Mouse (Mus musculus) spleen, adult 18-20 months (tissue): Measurements from ENCODE around the gene Fbl.
"Not testable (repeated sequence)": the region's sequence is repeated elsewhere in the genome, so short reads cannot be mapped to it uniquely, and the experiment has no call there.

Experiments
- DNase-seq, 2 experiments: peaks; one replicate each; pipeline ENCODE4 v3.0.0; 2022; ENCODE audit warnings: mixed read lengths in 2 of 2

Gene Fbl

DNA sequence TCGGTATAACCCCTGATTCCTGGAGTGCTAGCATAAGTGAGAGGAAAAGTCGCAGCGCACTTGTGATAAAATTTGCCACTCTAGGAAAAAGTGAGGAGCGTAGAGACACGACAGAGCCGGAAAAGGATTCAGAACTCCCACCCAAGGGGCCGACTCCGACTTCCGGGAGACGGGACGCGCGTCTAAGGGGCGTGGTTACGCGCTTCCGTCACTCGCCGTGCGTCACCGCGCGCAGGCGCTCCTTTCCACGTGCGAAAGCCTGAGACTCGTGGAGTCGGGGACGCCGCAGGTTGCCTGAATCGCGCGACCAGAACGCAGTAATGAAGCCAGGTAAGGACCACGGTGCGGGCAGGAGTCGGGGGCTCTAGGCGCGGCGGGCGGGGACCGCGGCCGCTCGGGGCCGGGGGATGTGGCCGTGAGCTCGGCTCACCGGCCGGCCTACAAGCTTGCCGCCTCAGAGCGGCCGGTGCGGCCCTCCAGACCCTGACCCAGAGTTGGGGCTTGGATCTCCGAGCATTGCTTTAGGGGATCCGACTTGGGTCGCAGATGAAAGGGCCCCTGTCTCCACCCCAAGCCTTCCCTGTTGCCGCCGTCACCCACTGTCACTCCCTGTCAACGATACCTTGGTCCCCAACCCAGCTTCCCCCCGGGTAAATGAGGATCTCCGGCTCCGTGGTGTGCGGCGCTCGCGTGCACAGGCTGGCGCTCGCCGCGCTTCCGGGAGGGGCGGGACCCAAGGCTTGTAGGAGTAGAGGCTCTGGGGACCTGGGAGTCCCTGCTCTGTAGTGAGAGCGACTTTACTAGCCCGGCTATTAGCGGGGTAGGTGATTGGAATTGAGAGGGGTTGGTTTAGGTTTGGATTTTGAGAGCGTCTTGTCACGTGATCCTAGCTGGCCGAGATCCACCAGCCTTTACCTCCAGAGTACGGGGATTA, at the start of gene Fbl:
Fbl (plus strand) TSS at position 222 of the 934 bp plus-strand sequence.
- peak; percentile 82 to 90 for DNase-seq

- DNase-seq = no peak
Measured at GRCm38 (mm10) chr7:28129166-28129565, 40.3 kb upstream of the Fbl start, which contains the start of gene 9530053A07Rik. TSS of gene 9530053A07Rik (plus strand) at chr7:28129466.

GRCm38 (mm10) chr7:28137613-28138012, 31.9 kb upstream of the Fbl start:
- DNase-seq = no peak

DNA sequence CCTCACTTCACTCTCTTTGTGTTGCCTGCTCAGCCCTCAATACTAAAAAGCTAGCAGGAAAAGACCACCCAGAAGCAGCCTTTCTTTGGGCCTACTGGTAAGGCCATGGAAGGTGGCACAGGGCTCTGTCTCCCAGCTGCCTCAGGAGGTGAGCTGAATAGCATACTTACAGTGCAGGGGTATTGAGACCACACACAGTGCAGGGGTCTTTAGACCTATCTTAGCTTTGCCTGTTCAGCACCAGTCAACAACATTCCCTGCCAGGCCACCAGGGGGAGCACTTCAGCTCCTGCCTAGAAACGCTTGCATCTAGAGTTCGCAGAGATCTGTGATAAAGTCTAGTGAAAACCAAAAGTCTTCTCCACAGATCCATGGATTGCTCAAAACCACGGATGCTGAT, 21.2 kb upstream of the Fbl start:
- DNase-seq = peak; percentile 30 to 65

GRCm38 (mm10) chr7:28149841-28150240, 19.7 kb upstream of the Fbl start:
- DNase-seq = no peak

DNA sequence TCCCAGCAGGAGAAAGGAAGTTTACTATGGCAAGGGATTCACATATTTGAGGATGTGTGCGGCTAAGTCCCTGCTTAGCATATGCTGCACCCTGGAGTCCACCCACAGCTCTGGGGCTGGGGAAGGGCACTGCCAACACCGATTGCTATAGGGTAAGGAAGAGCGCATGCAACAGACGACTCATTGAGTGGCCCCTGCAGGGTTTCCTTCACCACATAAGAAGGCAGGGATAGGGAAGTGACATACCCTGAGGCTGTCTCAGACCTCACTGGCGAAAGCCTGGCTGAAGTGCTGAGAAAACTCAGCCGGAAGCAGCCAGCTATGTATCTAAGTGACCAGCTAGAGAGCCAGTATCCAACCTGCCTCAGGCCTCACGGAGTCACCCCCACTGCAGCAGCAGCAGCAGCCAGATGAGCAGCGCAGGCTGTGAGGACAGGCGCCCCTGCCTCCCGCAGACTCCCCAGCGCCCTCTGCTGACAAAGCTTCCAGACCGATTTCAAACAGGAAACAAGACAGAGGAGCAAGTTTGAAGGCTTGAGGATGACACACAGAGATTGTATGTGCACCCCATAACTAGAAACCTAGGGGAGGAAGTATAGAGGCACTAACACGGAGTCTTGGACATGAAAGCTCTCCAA, 17.8 kb upstream of the Fbl start:
- peak in 1 of 2 experiments; percentile 42 for DNase-seq

DNA sequence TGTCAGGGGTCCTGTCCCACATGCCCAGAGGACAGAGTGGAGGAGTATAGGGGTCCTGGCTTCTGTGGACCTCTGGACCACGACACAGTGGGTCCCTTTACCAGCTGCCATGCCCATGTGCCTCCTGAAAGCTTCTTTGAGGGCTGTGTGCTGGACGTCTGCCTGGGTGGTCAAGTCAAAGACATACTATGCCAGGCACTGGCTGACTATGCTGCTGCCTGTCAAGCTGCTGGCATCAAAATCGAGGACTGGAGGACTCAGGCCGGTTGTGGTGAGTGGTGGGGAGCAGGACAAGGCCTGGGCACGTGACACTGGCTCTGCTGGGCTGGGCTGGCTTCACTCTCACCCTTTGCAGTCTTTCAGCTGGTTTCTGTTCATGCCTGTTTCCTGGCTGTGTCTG, 15.9 kb upstream of the Fbl start:
- DNase-seq = not testable (repeated sequence)

- no peak for DNase-seq
Measured at GRCm38 (mm10) chr7:28159292-28159691, 10.2 kb upstream of the Fbl start.

GRCm38 (mm10) chr7:28159893-28160292, 9.6 kb upstream of the Fbl start:
- no peak for DNase-seq

DNA sequence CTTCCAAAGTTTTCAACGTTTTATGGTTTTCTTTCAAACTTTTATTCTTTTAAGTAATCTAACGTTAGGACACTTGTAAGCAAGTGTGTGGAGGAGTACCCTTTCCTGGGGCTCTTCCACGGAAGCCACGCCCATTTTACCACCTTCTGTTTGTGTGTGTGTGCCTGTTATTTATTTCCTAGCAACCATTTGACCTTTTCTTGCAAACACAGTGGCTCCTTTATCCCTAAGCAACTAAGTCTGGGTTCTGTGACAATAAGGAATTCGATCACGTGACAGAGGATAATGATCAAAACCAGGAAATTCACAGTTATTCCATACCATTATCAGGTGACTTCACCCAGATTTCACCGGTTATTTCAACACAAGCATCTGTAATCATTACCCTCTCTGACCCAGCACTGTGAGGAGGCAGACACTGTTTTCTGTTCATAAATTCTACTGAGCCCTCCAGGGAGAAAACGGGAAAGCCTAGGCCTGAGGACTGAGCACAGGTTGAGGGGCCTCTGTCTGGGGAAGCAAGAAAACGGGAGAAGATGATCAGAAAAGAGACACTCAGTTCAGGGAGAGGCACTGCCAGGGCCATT, 8.3 kb upstream of the Fbl start:
- no peak for DNase-seq

DNA sequence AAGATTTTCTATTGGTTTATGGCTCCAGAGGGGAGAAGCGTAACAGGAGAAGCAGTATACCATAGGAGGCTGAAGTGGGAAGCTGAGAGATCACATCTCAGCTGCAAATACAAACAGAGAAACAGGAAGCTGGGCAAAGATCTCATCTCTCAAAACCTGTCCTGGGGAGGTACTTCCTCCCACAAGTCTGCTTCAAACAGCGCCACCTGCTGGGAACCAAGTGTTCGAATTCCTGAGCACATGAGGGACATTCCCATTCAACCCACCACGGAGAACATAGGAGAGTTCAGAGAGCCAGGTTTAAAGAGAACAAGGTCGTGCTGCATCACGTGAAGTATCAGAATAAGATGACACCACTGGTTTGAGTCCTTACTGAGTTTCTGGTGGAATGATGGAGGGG, 4.1 kb upstream of the Fbl start:
- no peak for DNase-seq

DNA sequence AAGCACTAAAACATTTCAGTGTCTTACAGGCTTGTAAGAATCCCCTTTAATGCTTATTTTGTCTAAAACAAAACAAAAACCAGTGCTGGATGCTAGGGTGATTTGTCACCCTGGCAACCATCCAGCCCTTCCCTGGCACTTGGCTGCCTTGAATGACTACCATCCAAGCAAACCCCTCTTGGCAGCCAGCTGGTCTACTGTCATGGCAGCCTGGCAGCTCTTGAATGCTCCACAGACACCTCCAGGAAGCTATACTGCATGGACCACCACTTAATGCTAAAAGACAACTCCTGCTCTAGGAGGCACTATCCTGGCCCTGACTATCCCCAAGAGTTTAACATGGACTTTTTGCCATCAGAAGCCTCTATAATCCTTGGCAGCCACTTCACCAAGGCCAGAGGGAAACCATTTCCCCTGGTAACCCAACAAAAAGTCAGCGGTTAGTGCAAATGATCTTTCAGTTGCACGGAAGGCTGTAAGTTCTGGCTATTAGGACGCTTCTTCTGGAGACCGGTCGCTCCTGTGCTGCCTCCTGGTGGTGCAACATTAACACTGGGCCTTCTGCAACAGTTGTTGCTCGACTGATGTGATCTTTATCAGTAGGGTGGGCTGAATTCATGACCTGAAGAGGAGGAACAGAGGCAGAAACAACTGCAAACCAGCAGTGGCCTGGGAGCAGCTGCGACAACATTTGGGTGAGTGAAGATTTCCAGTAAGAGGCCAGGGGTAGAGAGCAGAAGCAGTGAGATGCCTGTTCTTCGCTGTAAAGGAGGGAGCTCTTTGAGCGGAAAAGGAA, 992 bp upstream of the Fbl start:
- DNase-seq = peak; percentile 53 to 65

- DNase-seq = no peak
Measured at GRCm38 (mm10) chr7:28175358-28175757, 5.8 kb downstream of the Fbl start.

GRCm38 (mm10) chr7:28179228-28179627, 9.7 kb downstream of the Fbl start, which contains the start of gene Dyrk1b:
TSS of gene Dyrk1b (plus strand) at chr7:28179469.
- peak; percentile 98 to 99 for DNase-seq

DNA sequence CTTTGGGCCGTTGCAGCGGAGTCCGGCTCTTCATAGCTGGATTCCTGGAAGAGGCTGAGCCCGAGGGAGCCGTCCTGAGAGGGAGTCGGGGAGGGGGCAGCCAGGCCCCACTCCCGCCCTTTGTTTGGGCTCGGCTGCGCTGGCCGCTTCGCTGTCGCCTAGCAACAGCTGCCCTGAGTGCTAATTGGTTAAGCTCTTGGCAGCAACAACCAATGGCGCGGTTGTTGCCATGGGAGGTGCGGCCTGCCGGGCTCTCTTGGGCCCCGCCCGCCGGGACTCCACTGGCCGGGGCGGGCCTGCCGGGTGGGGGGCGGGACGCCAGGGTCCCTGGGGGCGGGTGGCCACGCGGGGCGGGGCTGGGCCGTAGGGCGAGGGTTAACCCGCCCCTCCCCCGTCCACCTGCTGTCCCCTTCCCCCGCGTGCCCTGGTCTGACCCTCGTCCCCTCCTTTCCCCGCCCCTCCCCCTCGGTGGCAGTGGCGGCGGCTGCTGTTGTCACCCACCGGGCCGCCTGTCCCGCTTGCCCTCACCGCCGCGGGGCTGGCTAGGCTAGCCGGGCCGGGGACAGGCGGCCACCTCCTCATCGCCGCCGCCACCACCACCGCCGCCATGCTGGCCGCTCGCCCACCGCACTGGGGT, 10.3 kb downstream of the Fbl start:
- DNase-seq = peak; percentile 87 to 88

- no peak for DNase-seq
Measured at GRCm38 (mm10) chr7:28180890-28181289, 11.4 kb downstream of the Fbl start.

- no peak for DNase-seq
Measured at GRCm38 (mm10) chr7:28181376-28181775, 11.9 kb downstream of the Fbl start.

- no peak for DNase-seq
Measured at GRCm38 (mm10) chr7:28182320-28182719, 12.8 kb downstream of the Fbl start.

DNA sequence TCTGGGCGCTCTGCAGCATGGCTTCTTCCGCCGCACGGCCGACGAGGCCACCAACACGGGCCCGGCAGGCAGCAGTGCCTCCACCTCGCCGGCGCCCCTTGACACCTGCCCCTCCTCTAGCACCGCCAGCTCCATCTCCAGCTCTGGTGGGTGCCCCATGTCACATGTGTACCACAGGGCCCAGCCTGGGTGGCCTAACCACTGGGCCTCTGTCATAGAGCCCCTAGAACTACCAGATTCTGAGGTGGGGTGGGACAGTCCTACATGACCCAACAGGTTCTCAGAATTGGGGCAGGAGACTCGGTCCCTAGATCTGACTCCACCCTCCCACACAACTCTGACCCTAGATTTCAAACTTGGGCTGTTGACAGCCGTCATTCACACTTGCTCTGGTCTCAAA, 16.4 kb downstream of the Fbl start:
- DNase-seq = no peak

DNA sequence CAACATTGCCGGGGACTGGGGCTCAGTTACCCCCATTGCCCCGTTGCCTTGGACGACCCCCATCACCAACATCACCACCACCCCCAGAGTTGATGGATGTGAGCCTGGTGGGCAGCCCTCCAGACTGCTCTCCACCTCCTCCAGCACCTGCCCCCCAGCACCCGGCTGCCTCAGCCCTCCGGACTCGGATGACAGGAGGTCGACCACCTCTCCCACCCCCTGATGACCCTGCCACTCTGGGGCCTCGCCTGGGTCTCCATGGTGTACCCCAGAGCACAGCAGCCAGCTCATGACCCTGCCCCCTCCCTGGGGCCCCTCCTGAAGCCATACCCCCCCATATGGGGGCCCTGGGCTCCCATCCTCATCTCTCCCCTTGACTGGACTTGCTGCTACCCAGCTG, 17.1 kb downstream of the Fbl start:
- no peak for DNase-seq

GRCm38 (mm10) chr7:28191489-28191888, 22.0 kb downstream of the Fbl start:
- DNase-seq = no peak

DNA sequence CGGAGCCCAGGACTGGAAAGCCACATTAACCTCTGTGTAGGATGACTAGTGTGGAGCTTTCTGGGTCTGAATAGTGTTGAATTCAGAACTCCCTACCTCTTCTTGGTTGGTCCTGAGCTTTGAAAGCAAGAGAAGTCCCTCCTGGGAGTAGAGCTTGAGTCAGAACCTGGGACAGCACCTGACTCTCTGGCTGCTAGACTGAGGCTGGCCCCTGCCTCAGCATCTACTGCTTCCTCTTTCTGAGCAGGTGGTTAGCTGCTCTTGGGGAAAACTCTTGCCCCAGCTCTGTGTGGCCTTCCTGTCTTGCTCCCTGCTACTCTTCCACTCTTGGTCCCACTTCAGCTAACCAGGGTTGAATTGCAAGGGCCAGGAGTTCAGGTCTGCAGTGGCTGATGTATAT, 22.4 kb downstream of the Fbl start:
- no peak for DNase-seq
